Mouse (Mus musculus): ENCODE data around the gene Pmm2.

The Pmm2 gene

DNA sequence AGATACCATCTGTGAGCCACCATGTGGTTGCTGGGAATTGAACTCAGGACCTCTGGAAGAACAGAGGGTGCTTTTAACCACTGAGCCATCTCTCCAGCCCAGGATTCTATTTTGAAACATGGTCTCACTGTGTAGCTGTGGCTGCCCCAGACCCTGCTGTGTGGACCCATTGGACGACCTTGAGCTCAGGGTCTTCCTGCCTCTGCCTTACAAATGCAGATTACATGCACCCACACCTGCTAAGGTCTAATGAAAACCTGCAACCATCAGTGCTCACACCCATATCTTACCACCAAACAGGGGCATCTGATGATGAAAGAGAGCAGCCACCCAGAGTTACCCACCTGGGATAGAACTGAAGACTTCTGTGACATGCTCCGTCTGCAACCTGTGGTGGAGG, 18.8 kb downstream of the Pmm2 start:
- DNase-seq (ENCODE audit: low spot score) = no peak

DNA sequence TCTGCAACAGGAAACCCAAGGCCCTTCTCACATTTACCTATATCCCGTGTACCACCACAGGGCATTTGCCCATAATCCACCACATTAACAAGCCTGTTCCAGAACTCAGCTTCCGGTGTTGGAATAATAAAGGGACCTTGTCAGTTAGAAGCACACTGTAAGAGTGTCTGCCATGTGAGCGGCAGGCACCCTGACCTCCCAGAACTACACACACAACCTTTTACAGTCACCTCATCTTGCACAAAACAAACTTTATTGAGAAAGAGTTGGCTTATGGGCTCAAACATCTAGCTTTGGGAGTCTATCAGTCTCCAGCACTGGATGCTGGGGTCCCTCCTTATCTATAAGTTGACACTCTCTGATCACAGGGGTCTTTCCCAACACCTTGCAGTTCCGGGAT, 20.9 kb downstream of the Pmm2 start:
- DNase-seq (ENCODE audit: low spot score) = no peak

DNA sequence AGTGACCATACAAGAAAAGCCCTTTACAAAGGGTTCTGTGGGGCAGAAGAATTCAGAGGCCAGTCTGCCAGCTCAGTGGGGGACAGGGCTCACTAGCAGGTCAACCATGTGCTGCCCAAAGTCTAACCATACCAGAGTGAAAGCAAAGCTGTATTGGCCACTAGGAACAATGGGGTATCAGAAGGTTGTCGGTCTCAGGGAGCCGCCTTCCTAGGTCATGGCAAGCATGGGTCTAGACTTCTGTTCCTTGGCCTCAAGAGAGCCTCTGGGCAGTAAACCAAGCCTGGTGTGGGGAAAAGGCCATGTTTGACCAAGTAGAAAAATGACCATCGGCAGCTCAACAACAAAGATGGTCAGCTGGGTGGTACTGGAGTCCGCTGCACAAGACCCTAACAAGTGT, 21.3 kb downstream of the Pmm2 start:
- DNase-seq (ENCODE audit: low spot score) = no peak

DNA sequence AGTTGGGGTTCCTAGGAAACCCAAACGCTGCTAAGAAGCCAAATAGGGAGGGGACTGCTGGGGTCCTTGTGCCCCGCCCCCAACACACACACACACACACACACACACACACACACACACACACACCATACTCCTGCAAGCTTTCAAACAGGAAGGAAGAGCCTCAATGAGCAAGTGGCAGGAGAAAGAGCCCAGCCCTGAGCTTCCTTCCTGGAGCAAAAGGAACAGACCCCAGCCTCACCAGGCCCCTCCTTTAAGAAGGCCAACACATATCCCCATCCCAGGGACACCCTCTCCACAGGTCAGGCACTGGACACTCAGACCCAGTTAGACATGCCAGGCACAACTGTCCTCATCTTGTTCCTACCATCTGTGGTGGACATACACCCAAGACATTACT, 25.5 kb downstream of the Pmm2 start:
- DNase-seq (ENCODE audit: low spot score) = no peak

DNA sequence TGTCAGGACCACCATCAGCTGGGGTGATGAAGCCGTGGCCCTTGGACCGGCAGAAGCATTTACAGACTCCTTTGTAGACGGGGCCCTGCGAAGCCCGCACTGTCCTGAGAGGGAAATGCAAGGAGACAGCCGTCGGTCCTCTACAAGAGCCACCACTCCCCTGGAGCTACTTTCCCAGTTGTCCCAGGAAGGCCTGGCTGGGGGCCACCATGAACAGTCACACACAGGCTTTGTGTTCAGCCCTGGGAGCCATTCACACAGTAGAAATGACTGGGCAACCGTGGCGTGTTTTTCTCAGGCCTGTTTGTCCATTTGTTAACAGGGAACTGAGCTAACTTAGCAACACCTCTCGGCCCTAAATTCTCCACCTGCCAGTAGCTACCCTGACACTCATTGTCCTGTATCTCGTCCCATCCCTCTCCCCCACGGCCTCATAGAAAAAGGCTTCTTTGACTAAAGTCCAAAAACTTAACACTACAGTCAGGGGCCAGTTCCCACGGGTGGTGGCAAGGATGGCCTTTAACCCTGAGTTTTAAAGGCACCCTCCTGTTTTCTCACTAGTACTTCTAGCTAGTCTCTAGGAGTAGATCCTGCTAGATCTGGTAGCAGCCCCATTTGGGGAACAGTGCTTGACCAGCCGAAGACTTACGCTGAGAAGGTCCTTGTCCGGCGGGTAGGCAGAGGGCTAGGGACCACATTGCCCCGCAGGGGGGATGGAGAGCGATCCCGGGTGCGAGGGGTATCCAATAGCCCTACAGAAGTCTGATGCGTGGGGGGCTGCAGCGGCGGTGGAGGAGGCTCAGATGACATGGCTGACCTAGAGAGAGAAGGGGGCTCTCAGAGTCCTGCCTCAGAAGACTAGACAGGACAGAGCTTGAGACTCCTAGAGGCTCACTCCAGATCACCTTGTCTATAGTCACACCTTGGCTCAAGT, 26.4 kb downstream of the Pmm2 start:
- no peak for DNase-seq (ENCODE audit: low spot score)

DNA sequence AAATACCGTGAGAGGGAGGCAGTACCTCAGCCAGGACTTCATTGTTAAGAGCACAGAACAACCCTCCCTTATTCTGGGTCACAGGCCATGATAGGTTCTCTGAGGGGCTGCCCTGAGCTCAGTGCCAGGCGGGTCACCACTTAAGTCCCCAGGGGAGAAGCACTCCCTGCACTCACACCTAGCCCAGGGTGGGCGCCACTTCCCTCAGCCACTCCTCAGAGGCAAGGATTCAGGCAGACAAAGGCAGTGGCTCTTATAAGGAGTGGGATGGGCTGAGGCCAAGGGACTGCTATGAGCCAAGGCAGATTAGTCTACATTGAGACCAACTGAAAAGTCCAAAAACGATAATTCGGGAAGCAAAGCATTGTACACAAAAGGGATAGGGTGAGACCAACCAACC, 27.9 kb downstream of the Pmm2 start:
- no peak for DNase-seq (ENCODE audit: low spot score)

DNA sequence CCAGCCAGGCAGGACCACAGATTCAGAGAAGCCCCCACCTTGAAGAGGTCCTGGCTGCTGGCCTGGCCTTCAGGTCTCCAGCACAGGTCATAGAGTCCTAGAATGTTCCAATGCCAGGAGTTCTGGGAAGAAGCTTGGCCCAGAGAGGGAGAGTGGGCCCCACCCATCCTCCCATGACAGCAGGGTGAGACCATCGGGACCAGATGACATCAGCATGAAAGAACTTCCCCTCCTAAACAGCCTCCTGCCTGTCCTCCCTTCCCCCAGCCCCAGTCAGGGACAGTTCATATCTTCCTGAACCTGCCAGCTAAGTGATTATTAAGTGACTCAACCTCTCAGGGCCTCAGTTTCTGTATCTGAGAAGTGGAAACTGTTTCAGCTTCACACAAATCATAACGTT, 29.0 kb downstream of the Pmm2 start:
- no peak for DNase-seq (ENCODE audit: low spot score)

DNA sequence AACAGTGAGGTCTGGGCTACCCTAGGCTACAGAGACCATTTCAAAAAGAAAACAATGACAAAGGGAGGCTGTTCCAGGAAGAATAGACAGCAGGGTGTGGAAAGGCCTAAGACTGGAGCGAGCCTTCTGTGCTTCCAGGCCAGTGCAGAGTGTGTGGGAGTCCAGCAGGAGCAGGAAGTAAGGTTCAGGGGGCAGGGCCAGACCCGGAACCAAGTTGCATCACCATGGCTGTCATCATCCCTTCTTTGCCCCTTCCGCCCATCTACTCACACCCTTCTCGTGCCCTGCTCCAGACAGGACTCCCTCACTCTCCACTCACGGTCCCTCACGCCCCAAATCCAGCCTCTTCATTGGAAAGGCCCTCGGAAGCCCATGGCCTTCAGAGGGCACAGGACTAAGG, 29.8 kb downstream of the Pmm2 start:
- no peak for DNase-seq (ENCODE audit: low spot score)

DNA sequence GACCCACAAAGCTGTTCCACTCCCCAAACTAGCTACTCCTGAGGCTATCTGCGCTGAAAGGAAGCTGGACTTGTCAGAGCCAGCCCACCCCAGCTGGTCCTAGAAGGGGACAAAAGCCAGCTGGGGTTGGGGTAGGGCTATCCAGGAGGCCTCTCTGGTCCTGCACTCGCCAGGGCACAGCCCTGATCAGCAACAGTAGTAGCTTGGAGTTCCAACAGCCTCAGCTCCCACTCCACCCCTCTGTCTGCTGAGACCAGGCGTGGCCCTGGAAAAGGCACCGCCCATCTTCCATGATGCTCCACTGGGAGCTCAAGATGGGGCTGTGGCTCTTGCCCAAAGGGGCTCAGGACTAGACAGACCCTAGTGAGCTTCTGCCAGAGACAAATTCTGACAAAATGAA, 30.3 kb downstream of the Pmm2 start:
- DNase-seq (ENCODE audit: low spot score) = no peak

DNA sequence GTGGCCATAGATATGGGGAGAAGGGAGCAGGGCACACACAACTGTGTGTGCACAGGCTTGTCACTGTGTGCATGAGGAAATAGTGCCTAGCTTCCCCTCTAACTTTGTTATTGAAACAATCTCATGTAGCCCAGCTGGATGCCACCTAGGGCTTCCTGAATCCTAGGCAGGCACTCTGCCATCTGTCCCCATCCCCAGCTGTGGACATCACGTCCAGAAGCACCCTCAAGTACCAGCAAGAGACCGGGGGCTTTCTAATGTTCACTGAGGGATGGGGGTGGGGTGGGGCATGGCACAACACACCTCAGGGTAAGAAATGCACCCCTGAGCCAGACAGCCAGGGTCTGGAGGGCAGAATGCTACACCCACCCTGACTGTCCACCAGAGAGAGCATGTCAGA, 30.9 kb downstream of the Pmm2 start:
- no peak for DNase-seq (ENCODE audit: low spot score)

DNA sequence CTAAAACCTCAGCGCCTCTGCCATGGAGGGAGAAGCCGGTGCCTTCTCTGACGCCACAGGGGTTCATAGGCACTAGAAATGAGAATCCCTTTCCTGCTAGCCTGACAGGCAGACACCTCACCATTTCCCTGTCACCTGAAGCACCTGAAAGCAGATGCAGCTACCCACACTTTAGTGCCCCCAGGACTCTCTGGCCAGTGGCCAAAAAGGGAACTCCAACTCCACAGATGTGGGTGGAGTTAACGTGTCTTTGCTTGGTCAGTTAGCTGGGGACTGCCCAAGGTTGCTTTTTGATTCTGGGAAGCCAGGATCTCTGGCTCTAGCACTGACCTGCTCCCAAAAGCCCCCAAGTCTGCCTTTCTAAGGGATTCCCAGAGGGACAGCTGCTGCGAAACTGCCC, 32.0 kb downstream of the Pmm2 start:
- DNase-seq (ENCODE audit: low spot score) = no peak

DNA sequence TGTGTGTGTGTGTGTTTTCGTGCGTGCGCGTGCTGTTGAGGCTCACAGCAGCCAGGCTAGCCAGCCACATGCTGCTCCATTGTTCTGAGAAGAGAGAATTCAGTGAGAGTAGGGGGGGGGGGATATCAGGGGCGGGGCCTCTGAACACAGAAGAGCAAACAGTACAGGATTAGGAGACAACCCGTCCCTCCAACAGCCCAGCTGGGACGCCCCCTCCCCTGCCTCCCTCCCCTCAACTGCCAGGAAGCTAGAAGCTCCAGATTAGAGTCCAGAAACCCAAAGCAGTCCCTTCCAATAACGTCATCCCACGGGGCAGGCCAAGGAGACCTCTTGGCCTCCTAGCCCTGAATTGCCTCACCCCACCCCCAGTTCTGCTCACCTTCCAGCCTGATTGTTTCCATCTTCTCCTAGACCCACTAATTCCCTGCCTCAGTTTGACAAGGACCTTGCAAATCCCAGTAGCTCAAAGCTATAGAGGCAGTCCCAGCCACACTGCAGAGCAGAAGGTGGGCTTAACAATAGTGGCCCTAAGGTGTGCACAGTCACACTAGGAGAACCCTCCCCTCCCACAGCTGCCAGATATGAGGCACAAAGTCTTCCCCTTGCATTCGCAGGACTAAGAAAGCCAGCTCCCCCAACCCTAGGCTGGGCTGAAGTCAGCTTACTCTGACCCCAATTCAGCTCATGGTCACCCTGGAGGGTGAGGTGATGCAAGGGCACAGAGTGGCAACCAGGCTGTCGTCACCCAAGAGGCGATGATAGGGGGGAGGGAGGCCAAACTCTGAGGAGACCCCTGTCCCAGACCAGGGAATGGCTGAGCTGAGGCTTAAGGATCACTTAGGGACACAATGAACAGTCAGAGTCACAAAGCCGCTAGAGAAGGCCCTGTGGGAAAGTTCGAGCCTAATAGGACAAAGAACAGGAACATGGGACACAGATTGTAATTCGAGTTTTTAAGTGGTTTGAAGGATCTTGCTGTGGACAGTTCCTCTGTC, 32.9 kb downstream of the Pmm2 start:
- DNase-seq (ENCODE audit: low spot score) = no peak

DNA sequence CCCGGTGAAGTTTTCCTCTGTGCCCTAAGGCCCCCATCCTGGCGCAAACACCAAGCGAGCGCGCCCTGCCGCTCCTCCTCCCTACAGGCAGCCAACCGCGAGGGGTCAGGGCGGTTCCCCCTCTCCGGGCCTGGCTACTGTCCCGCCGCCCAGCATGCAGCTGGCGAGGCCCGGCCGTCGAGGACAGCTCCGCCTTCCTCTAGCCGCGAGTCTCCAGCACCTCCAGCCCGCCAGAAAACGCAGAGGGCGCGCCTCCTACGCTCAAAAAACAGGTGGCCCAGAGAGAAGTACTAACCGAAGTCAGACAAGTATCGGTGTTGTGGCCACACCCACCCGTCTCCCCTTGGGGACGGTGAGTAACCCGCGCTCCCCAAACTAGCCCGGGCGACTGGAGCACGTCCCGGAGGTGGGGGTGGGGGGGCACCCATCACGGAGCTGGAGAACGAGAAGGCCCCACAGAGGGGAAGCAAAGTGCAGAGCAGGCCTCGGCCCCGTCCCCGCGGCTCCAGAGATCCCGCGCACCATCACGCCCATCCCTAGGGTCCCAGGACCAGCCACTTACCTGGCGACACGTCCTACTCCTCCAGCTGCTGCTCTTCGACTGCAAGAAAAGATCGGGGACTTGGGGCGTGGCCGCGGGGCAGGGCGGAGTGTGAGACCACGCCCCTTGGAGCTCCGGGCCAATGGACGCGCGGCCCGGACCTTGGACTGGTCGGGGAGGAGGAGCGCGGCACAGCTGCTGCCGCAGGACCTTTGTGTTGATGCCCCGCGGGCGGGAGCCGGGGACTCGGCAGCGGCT, 34.3 kb downstream of the Pmm2 start, which contains the start of gene Carhsp1:
Gene Carhsp1, minus strand, starts transcription at position 605 of the 799 bp plus-strand sequence.
- peak; percentile 90 for DNase-seq (ENCODE audit: low spot score)

DNA sequence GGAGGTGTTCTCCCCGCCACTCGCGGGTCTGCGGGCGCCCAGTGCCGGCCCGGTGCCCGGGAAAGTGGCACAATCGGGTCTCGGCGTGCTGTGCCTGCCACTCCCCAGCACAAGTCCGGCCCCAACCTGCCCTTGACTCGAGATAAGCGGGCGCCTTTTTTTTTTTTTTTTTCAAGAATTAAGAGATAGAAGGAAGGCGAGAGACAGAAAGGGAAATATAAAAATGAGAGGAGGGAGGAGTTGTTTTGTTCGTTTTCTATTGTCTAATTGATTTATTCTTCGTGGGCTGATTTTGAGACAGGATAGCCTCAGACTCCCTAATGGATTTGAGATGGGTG, 34.8 kb downstream of the Pmm2 start:
- DNase-seq (ENCODE audit: low spot score) = no peak

DNA sequence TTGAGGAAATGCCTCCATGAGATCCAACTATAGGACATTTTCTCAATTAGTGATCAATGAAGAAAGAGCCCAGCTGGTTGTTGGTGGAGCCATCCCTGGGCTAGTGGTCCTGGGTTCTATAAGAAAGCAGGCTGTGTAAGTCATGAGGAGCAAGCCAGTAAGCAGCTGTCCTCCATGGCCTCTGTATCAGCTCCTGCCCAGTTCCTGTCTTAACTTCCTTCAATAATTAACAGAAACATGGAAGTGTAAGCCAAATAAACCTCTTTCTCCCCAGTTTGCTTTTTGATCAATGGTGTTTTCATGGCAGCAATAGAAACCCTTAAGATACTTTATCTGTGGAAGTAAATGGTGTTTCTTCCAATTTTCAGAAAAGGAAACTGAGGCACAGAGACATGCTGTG, 35.3 kb downstream of the Pmm2 start:
- no peak for DNase-seq (ENCODE audit: low spot score)

DNA sequence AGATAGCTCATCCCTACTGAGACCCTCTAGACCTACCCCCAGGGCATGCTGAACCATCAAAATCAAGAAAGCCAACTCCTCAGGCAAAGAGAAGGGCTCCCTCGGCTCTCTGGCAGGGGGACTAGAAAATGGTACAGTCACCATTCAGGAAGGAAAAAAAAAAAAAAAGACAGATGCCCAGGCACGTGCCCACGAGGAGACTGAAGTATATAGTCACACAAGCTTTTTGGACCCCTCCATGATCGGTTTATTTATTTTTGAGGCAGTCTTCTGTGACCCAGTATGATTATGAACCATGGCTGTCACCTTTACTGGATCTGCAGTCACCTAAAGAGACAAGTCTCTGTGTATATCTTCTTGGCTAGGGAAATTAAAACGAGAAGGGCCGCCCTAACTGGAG, 35.9 kb downstream of the Pmm2 start:
- DNase-seq (ENCODE audit: low spot score) = no peak

DNA sequence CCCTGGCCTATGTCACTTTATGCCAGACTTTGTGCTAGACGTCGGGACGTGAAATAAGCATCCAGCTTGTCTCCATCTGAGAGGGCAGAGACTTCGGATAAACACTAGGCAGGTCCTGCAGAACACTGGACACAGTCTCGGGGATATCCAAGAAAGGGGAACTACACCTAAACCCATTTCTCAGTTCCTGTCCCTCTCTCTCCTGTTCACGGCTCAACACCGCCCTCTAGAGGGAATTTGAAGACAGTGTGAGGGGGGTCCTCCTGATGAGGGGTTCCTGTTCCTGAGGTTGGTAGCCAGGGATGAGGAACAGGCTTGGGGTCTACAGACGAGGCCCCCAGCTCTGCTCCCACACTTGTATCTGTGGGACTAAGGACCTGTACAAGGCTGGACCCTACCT, 36.7 kb downstream of the Pmm2 start:
- peak; percentile 64 for DNase-seq (ENCODE audit: low spot score)

DNA sequence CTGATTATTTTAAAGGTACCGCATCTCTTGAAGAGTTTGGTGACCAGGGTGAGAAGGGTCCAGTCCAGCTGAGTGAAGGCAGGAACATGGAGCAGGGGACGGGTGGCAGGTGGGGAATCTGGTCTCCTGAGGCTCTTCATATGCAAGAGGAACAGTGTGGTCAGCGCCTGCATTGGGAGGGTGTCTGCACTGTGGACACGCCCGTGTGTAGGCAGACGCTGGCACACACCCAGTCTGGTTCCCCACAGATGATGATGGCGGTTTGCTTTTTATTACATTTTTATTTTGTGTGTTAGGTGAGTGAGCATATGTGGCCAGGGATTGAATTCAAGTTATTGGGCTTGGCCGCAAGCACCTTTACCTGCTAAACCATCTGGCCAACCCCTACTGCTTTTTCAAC, 38.1 kb downstream of the Pmm2 start:
- no peak for DNase-seq (ENCODE audit: low spot score)

DNA sequence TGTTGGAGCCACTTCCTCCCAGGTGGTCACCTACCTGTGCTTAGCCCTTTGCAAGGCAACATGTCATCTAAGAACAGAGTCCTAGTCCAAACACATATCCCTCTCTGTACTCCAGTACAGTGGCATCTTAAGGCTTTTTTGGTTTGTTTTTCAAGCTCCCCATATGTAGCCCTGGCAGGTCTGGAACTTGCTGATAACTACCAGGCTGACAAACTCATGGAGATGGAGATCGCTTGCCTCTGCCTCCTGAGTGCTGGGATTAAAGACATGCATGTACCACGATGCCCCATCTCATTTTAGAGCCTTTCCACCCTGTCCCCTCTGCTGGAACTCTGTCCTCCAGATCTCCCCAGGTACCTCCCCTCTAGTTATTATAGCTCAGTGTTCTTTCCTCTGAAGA, 38.8 kb downstream of the Pmm2 start:
- no peak for DNase-seq (ENCODE audit: low spot score)

DNA sequence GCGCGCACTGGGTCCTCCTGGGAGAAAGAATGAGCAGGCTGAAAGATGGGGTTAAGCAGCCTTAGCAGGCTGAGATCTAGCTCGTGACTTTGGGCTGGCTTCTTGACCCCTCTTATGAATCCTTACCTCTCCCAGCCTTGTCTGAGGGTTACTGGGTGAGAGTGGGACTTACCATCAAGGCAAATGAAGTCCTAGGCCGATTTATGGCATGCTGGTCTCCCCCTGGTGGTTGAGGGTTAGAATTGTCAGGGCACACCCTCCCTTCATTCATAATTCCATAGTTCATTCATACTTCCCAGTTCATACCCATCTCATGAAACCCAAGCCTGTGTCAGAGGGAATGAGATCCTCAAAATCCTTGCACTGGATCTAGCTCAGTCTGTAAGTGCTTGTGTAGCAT, 39.3 kb downstream of the Pmm2 start:
- peak; percentile 54 for DNase-seq (ENCODE audit: low spot score)

DNA sequence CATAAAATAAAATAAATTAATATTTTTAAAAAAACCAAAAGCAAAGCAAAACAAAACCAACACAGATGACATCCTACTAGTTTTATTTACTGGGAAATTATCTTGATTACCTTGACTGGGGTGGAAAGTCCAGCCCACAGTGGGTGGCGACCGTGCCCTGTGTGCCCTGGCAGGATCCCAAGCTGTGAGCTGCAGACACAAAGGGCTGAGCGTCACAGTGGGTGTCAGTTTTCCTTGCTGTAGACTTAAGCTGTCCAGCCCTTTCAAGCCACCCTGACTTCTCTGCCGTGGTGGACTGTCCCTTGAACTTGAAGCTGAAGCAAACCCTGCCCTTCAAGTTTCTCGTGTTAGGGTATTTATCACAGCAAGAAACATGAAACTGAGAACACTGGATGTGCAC, 40.6 kb downstream of the Pmm2 start:
- DNase-seq (ENCODE audit: low spot score) = no peak

DNA sequence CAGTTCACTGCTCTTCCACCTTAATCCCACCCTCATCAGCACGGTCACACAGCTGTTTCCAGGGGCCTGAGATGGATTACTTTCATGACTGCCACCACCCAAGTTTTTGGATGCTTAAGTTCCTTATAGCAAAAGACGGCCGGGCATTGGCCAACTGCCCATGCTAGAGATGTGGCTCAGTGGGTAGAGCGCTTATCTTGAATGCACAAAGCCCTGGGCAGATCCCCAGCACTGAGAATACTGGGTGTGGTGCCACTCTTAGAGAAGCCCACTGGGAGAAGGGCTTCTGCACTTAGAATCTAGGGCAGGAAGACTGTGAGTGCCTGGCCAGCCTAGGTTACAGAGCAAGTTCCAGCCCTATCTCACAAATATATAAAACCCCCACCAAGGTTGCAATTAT, 41.2 kb downstream of the Pmm2 start:
- DNase-seq (ENCODE audit: low spot score) = no peak

Data from T-cell, adult 2 months (primary cell).